Mouse (Mus musculus) spleen, adult 2 months (tissue): Measurements from ENCODE around the gene Cd81. TPM values are rescaled to one million over a fixed set of nuclear protein-coding genes. Genes with fewer than 3 reads are reported as not detected.

ENCODE experiments used
- DNase-seq, 2 experiments: peaks; one replicate each; pipeline versions ENCODE4 v3.0.0 to v3.0.0-alpha.2; 2012 to 2021; ENCODE audit warnings: low spot score in 2 of 2, low read depth in 1 of 2
- H3K27ac ChIP-seq: fragments of 200-500 bp; 2 replicates; pipeline ENCODE4 v1.5.1; 2012; ENCODE audit warnings: low read length, inconsistent platforms; ENCODE audit not compliant: insufficient read depth
- H3K27me3 ChIP-seq: fragments of 200-500 bp; 2 replicates; pipeline ENCODE4 v1.6.1; 2012; ENCODE audit warnings: mild to moderate bottlenecking, moderate library complexity, low read length, inconsistent platforms; ENCODE audit not compliant: control insufficient read depth, insufficient read depth
- H3K36me3 ChIP-seq: fragments of 200-500 bp; 2 replicates; pipeline ENCODE4 v1.6.1; 2012; ENCODE audit warnings: mild to moderate bottlenecking, low read length, inconsistent platforms; ENCODE audit not compliant: control insufficient read depth, insufficient read depth
- H3K4me1 ChIP-seq: fragments of 200-500 bp; 2 replicates; pipeline ENCODE4 v1.6.1; 2011; ENCODE audit warnings: inconsistent platforms; ENCODE audit not compliant: control insufficient read depth, insufficient read depth, insufficient read length
- H3K4me3 ChIP-seq: fragments of 200-500 bp; 2 replicates; pipeline ENCODE4 v1.5.1; 2011; ENCODE audit warnings: mild to moderate bottlenecking, inconsistent platforms; ENCODE audit not compliant: insufficient read depth, insufficient read length; ENCODE audit errors: extremely low read depth
- CTCF ChIP-seq: fragments of 200-500 bp; IDR thresholded peaks from 2 replicates; pipeline ENCODE4 v1.5.1; 2011; ENCODE audit warnings: mild to moderate bottlenecking, inconsistent platforms; ENCODE audit not compliant: insufficient read depth, insufficient read length, insufficient replicate concordance; ENCODE audit errors: extremely low read depth
- POLR2A ChIP-seq: fragments of 200-500 bp; IDR thresholded peaks from 2 replicates; pipeline ENCODE4 v1.6.1; 2011; ENCODE audit warnings: low read depth, low read length, inconsistent platforms
- WGBS: fragments of 180-500 bp; shearing (Covaris S2); methylation state at CpG from one replicate; pipeline ENCODE4 v1.1.7; 2018; 5-methylcytosine and 5-hydroxymethylcytosine counted together
- polyA plus RNA-seq: library from polyadenylated mRNA; depleted of rRNA; stranded (reverse); fragments of >200 nt; gene quantifications from 2 replicates; pipeline ENCODE4 v1.2.3, GENCODE M21; 2012

The Cd81 gene
- polyA plus RNA-seq, 1 experiment, result 352 TPM

DNA sequence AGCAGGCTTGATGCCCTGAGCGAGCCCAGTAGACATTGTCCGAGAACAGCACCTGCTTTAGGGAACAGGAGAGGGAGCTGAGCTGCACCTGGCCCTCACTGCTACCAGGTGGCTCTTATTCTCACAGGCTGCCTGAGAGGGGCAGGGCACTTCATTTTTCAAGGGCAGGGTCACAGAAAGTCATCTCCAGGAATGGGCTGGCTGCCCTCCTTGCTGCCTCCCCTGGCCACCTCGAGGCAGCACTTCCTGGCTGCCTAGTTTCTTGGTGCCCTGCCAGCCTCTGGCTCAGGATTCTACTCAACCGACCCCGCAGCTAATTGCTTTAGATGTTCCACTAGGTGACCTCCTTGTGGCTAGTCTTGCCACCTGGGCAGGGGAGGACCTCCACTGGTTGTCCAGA, 55.7 kb downstream of the Cd81 start:
- Histone ChIP-seq H3K27me3 (peaks cover 7% of the 10 kb centered on the region), H3K27ac (no peak overlapping the region), H3K4me3 (no peak overlapping the region), H3K4me1 (peaks cover 6% of the 10 kb centered on the region; the same call in 1 of the 2 replicates), H3K36me3 (no peaks in the 10 kb centered on the region)
- WGBS, result 39% methylated on average over 5 of the region's 5 CpGs
- TF ChIP-seq POLR2A, result no peak
- no peak for TF ChIP-seq CTCF
- no peak for DNase-seq

- WGBS, result 16% methylated on average over 3 of the region's 3 CpGs
- Histone ChIP-seq H3K27me3 (peaks cover 7% of the 10 kb centered on the region), H3K27ac (no peak overlapping the region), H3K4me1 (peaks cover 6% of the 10 kb centered on the region; the same call in 1 of the 2 replicates), H3K36me3 (no peaks in the 10 kb centered on the region), H3K4me3 (no peak overlapping the region)
- DNase-seq, result no peak
- TF ChIP-seq POLR2A (no peak), CTCF (no peak)
Measured at GRCm38 (mm10) chr7:143108996-143109660, 56.6 kb downstream of the Cd81 start.

DNA sequence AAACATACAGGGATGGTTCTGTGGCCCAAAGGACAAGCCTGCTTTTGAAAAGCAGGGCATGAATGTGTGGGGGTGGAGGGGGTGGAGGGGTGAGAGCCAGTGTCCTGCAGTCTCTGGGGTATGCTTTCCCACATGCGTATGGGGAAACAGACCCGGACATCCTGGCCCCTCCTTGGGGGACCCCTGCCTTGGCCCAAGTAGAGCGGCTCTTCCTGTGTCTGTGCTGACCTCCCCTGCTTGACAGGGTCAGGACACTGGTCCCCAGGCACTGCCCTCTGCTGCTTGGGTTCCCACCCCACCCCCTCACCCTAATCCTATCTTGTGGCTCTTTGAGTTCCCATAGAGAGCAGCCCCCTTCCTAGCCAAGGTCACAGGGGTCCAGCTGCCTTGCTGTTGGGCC, 57.2 kb downstream of the Cd81 start:
- Histone ChIP-seq H3K4me1 (peaks cover 6% of the 10 kb centered on the region; the same call in 1 of the 2 replicates), H3K27ac (no peak overlapping the region), H3K4me3 (no peak overlapping the region), H3K27me3 (peaks cover 7% of the 10 kb centered on the region), H3K36me3 (no peaks in the 10 kb centered on the region)
- TF ChIP-seq CTCF (no peak), POLR2A (no peak)
- WGBS, result 64% methylated on average over 3 of the region's 3 CpGs
- DNase-seq, result no peak

GRCm38 (mm10) chr7:143110803-143111202, 58.3 kb downstream of the Cd81 start:
- TF ChIP-seq POLR2A (no peak), CTCF (no peak)
- 78% methylated on average over 1 of the region's 1 CpGs for WGBS
- H3K27ac ChIP-seq, result no peak overlapping the region
- no peak overlapping the region for H3K4me3 ChIP-seq
- no peak for DNase-seq
- peaks cover 7% of the 10 kb centered on the region for H3K27me3 ChIP-seq
- H3K4me1 ChIP-seq, result peaks cover 6% of the 10 kb centered on the region; the same call in 1 of the 2 replicates
- H3K36me3 ChIP-seq, result no peaks in the 10 kb centered on the region

DNA sequence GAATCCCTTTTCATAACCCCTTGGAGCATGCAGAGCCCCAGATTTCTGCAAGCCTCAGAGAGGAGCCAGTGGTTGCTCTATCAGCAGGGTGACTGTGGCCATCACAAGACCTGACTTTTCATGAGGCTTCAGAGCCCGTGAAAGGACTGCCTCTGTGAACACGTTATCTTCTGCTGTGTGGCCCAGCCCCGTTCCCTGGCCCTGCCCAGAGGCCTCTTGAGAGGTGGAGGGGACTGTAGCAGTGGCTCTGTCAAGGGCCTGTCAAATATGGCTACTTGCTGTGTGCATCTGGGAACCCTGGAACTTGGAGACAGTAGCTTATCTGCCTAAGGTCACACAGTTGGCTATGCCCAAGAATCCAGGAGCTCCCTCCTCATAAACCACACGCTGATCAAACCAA, 59.2 kb downstream of the Cd81 start:
- H3K4me3 ChIP-seq, result no peak overlapping the region
- TF ChIP-seq POLR2A (no peak), CTCF (no peak)
- H3K36me3 ChIP-seq, result no peaks in the 10 kb centered on the region
- peaks cover 6% of the 10 kb centered on the region for H3K27me3 ChIP-seq
- no peak for DNase-seq
- no peak overlapping the region for H3K27ac ChIP-seq
- 66% methylated on average over 4 of the region's 4 CpGs for WGBS
- peaks cover 6% of the 10 kb centered on the region; the same call in 1 of the 2 replicates for H3K4me1 ChIP-seq

DNA sequence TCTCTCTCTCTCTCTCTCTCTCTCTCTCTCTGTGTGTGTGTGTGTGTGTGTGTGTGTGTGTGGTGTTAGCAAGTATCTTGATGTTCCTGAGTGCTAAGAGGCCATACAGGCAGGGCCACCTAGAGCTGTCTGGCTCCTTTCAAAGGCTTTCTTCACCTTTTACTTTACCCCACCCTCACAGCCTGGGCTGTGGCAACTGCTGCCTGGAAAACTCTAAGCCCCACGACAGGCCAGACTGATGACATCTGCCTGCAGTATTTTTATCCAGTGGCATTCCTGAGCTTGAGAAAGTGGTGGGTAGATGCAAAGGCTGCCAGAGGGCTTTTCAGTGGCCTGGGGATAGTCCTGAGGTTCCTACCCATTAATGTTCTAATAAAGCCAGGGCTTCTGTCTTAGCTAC, 59.9 kb downstream of the Cd81 start:
- H3K36me3 ChIP-seq, result no peaks in the 10 kb centered on the region
- H3K4me3 ChIP-seq, result no peak overlapping the region
- DNase-seq, result no peak
- 80% methylated on average over 1 of the region's 1 CpGs for WGBS
- peaks cover under 1% of the 10 kb centered on the region; the same call in 1 of the 2 replicates for H3K4me1 ChIP-seq
- H3K27me3 ChIP-seq, result no peaks in the 10 kb centered on the region; the same call in 1 of the 2 replicates
- H3K27ac ChIP-seq, result no peak overlapping the region
- TF ChIP-seq CTCF, result no peak
- no peak for TF ChIP-seq POLR2A

DNA sequence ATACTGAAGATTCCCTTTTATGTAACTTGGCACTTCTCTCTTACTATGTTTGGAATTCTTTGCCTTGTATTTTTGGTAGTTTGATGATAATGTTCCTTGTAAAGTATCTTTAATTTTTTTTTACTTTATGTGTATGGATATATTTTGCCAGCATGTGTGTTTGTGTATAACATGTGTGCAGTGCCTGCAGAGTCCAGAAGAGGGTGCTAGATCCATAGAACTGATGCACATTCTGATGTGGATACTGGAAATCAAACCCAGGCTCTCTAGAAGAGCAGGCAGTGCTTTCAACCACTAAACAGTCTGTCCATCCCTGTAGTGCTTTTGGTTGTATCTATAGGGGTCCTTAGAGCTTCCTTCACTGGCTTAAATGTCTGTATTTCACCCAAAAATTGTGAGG, 62.2 kb downstream of the Cd81 start:
- Histone ChIP-seq H3K27ac (no peak overlapping the region), H3K27me3 (no peaks in the 10 kb centered on the region), H3K4me1 (no peaks in the 10 kb centered on the region), H3K4me3 (no peak overlapping the region), H3K36me3 (no peaks in the 10 kb centered on the region)
- TF ChIP-seq POLR2A (no peak), CTCF (no peak)
- DNase-seq, result no peak
